Mouse (Mus musculus) kidney, postnatal 14 days (tissue): Measurements from ENCODE around the gene 4930407I10Rik.

ENCODE experiments used
- DNase-seq: peaks from one replicate; pipeline ENCODE4 v3.0.0; 2022; ENCODE audit warnings: mixed read lengths

4930407I10Rik gene

GRCm38 (mm10) chr15:82058719-82059201 lies at the start of gene 4930407I10Rik:
4930407I10Rik (plus strand) TSS chr15:82059151.
- no peak for DNase-seq

GRCm38 (mm10) chr15:82011947-82012346 lies 47.0 kb upstream of the 4930407I10Rik start:
- no peak for DNase-seq

GRCm38 (mm10) chr15:82014745-82015391 lies 44.1 kb upstream of the 4930407I10Rik start:
- DNase-seq = peak; percentile 47

- DNase-seq = no peak
These were observed 43.4 kb upstream of the 4930407I10Rik start for GRCm38 (mm10) chr15:82015392-82016100.

- peak; percentile 99 for DNase-seq
These were observed 42.7 kb upstream of the 4930407I10Rik start for GRCm38 (mm10) chr15:82016101-82016808.

GRCm38 (mm10) chr15:82016830-82017229 lies 42.1 kb upstream of the 4930407I10Rik start:
- DNase-seq = no peak

- no peak for DNase-seq
These were observed 41.5 kb upstream of the 4930407I10Rik start for GRCm38 (mm10) chr15:82017461-82017860.

GRCm38 (mm10) chr15:82019288-82019687 lies 39.7 kb upstream of the 4930407I10Rik start:
- DNase-seq = no peak

GRCm38 (mm10) chr15:82022535-82023088 lies 36.3 kb upstream of the 4930407I10Rik start:
- peak; percentile 14 for DNase-seq

GRCm38 (mm10) chr15:82023965-82024635 lies 34.9 kb upstream of the 4930407I10Rik start:
- DNase-seq = no peak

GRCm38 (mm10) chr15:82027276-82027675 lies 31.7 kb upstream of the 4930407I10Rik start:
- DNase-seq = no peak

- no peak for DNase-seq
These were observed 31.2 kb upstream of the 4930407I10Rik start for GRCm38 (mm10) chr15:82027726-82028125.

GRCm38 (mm10) chr15:82032386-82032785 lies 26.6 kb upstream of the 4930407I10Rik start:
- DNase-seq = no peak

GRCm38 (mm10) chr15:82033762-82034161 lies 25.2 kb upstream of the 4930407I10Rik start, which contains the start of gene Desi1:
Desi1 (minus strand) TSS chr15:82033862.
- DNase-seq = no peak

GRCm38 (mm10) chr15:82035904-82036689 lies 22.9 kb upstream of the 4930407I10Rik start:
- peak; percentile 32 for DNase-seq

- peak; percentile 60 for DNase-seq
These were observed 18.3 kb upstream of the 4930407I10Rik start for GRCm38 (mm10) chr15:82040650-82041049.

GRCm38 (mm10) chr15:82044166-82044784 lies 14.7 kb upstream of the 4930407I10Rik start:
- peak; percentile 17 for DNase-seq

GRCm38 (mm10) chr15:82046246-82046891 lies 12.6 kb upstream of the 4930407I10Rik start:
- peak; percentile 26 for DNase-seq

GRCm38 (mm10) chr15:82047080-82047883 lies 11.7 kb upstream of the 4930407I10Rik start, which contains the start of gene Snu13:
Snu13 (minus strand) TSS chr15:82047598.
- peak; percentile 94 for DNase-seq

- DNase-seq = no peak
These were observed 6.4 kb upstream of the 4930407I10Rik start for GRCm38 (mm10) chr15:82052544-82052943.
